Mouse (Mus musculus): ENCODE data around the gene Kiss1r. TPM values are rescaled to one million over a fixed set of nuclear protein-coding genes. Genes with fewer than 3 reads are reported as not detected.
"Not testable (repeated sequence)": the region's sequence is repeated elsewhere in the genome, so short reads cannot be mapped to it uniquely, and the experiment has no call there.

Gene Kiss1r
- polyA plus RNA-seq, 1 experiment from 2014 or later, result 1.0 TPM

DNA sequence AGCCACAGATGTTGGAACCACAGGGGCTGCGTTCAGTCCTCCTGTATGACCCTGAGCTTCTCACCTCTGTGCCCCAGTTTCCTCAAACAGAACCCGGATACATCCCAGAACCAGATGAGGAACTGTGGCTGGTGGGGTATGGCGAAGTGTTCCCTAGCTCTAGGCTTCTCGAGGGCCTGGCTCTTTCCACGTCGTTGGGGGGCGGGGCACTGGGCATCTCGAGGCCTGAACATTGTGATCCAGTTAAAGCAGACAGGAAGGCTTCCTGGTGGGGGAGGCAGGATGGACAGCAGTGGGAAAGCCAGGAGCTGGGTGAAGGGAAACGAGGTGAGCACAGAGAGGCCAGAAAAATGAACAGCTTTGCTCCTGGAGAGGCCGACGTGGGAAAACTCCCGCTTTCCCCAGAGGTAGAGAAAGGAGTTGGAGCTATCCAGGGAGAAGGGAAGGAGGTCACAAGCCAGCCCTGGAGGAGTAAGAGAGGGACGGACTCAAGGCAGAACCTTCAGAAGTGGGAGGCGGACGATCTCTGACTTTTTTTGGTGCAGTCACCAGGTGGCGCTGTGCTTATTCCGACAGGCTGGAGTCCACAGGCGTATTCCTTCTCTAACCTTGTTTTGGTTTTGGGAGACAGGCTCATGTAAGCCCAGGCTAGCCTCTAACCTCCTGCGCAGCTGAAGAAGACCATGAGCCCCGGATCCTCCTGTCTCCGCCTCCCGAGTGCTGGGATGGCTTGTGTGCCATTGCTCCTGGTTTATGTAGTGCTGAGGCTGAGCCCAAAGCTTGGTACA, 33.3 kb upstream of the Kiss1r start:
- H3K27ac ChIP-seq, result no peak overlapping the region
- peaks cover 12% of the 10 kb centered on the region; the same call in 1 of the 2 replicates for H3K27me3 ChIP-seq
- no peak for ATAC-seq (ENCODE audit: insufficient number of reproducible peaks, low FRiP score, low TSS enrichment, low read depth)
- H3K9ac ChIP-seq, result no peak overlapping the region
- H3K4me3 ChIP-seq, result no peak overlapping the region
- no peak overlapping the region for H3K4me2 ChIP-seq
- peaks cover 28% of the 10 kb centered on the region for H3K4me1 ChIP-seq
- no peaks in the 10 kb centered on the region for H3K36me3 ChIP-seq
- no peaks in the 10 kb centered on the region for H3K9me3 ChIP-seq
- WGBS, result 16% methylated on average over 22 of the region's 22 CpGs

DNA sequence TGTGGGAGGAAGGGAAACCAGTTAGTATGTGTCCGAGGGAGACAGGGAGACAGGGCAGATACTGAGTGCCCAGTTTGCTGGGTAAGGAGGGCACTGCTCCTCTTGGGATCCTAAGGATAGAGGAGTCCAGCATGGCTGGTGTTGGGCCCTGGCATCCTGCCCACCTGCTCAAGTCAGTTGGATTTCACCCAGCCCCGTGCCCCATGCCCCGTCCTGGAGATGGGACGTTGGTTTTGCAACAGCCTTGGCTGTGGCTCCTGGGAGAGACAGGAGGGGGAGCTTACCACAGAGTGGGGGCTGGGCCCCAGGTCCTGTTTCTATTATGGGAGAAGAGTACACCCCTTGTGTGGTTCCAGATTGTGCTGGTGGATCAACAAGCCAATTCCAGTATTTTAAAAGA, 32.3 kb upstream of the Kiss1r start:
- ATAC-seq (ENCODE audit: insufficient number of reproducible peaks, low FRiP score, low TSS enrichment, low read depth), result no peak
- H3K9me3 ChIP-seq, result no peaks in the 10 kb centered on the region
- no peaks in the 10 kb centered on the region for H3K36me3 ChIP-seq
- no peak overlapping the region for H3K4me3 ChIP-seq
- no peak overlapping the region for H3K27ac ChIP-seq
- peaks cover 28% of the 10 kb centered on the region for H3K4me1 ChIP-seq
- H3K4me2 ChIP-seq, result no peak overlapping the region
- H3K9ac ChIP-seq, result no peak overlapping the region
- peaks cover 12% of the 10 kb centered on the region; the same call in 1 of the 2 replicates for H3K27me3 ChIP-seq
- 60% methylated on average over 4 of the region's 4 CpGs for WGBS

DNA sequence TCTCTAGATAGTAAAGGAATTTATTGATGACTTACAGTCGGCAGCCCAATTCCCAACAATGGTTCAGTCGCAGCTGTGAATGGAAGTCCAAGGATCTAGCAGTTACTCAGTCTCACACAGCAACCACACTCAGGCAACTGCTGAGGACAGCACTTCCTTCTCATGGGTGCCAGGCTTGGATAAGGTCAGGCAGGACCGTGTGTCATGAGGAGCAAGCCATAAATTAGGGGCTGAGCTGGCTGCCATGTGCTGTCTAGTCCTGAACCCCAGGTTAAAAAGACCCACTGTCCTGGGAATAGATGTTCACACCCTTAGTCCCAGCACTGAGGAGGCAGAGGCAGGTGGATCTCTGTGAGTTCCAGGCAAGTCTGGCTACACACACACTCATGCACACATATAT, 31.8 kb upstream of the Kiss1r start:
- H3K9ac ChIP-seq; ATAC-seq (ENCODE audit: insufficient number of reproducible peaks, low FRiP score, low TSS enrichment, low read depth); H3K9me3 ChIP-seq; H3K4me3 ChIP-seq; H3K36me3 ChIP-seq; H3K4me2 ChIP-seq; H3K27ac ChIP-seq: not testable (repeated sequence)
- 59% methylated on average over 3 of the region's 3 CpGs for WGBS
- peaks cover 12% of the 10 kb centered on the region; the same call in 1 of the 2 replicates for H3K27me3 ChIP-seq
- H3K4me1 ChIP-seq, result peaks cover 28% of the 10 kb centered on the region

DNA sequence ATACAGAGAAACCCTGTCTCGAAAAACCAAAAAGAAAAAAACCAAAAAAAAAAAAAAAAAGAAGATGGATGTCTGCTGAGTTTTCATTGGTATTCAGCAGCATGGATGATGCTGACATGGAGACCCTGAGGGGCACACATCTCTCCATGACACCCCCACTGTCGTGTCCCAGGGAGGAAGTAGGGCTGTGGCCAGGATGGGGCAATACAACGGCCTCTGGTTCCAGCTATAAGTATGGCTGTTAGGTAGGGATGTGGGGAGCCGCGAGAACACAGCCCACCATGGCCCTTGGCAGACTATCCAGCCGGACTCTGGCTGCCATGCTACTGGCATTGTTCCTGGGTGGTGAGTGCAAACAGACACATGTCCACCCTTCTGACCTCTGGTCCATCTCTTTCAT, 30.7 kb upstream of the Kiss1r start, which contains the start of gene Elane:
TSS of gene Elane (plus strand) at position 194 of the 400 bp plus-strand sequence.
- no peaks in the 10 kb centered on the region for H3K36me3 ChIP-seq
- ATAC-seq (ENCODE audit: insufficient number of reproducible peaks, low FRiP score, low TSS enrichment, low read depth), result no peak
- WGBS, result 80% methylated on average over 6 of the region's 6 CpGs
- H3K4me1 ChIP-seq, result peaks cover 28% of the 10 kb centered on the region
- no peak within 1 kb of the TSS for H3K9ac ChIP-seq
- no peaks in the 10 kb centered on the region for H3K9me3 ChIP-seq
- H3K4me3 ChIP-seq, result no peak within 1 kb of the TSS
- peaks cover 11% of the 10 kb centered on the region; the same call in 1 of the 2 replicates for H3K27me3 ChIP-seq
- H3K4me2 ChIP-seq, result no peak within 1 kb of the TSS
- H3K27ac ChIP-seq, result no peak within 1 kb of the TSS

DNA sequence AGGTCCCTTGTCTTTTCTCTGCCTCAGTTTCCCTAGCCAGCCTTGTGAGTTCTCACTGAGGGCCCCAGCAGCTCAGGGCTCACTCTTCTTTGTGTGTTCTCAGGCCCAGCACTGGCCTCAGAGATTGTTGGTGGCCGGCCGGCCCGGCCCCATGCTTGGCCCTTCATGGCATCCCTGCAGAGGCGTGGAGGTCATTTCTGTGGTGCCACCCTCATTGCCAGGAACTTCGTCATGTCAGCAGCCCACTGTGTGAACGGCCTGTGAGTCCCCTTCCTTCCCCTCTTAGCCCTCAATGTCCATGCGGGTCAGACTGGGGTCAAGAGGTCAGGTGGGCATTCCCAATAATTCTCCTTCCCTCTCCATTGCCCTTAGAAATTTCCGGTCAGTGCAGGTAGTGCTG, 30.2 kb upstream of the Kiss1r start:
- 81% methylated on average over 8 of the region's 8 CpGs for WGBS
- ATAC-seq (ENCODE audit: insufficient number of reproducible peaks, low FRiP score, low TSS enrichment, low read depth), result no peak
- Histone ChIP-seq H3K9me3 (no peaks in the 10 kb centered on the region), H3K36me3 (no peaks in the 10 kb centered on the region), H3K4me1 (peaks cover 26% of the 10 kb centered on the region), H3K27ac (no peak overlapping the region), H3K27me3 (peaks cover 6% of the 10 kb centered on the region; the same call in 1 of the 2 replicates), H3K4me2 (no peak overlapping the region), H3K4me3 (no peak overlapping the region), H3K9ac (no peak overlapping the region)

DNA sequence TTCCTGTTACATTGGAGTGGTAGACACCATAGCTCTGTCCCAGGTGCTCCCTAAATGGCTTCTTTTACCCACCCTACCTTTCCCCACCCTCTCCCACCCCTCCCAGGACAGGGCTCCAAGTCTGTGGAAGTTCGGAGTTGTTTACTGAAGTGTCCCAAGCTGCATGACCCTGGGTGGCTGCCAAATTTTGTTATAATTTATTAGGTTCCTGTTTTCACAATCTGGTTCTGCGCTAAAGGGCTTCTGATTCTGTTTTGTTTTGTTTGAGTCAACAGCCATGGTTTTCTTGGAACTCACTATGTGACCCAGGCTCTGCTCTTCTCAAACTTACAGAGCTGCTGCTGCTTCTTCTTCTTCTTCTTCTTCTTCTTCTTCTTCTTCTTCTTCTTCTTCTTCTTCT, 27.4 kb upstream of the Kiss1r start:
- WGBS, result 54% methylated on average over 2 of the region's 2 CpGs

DNA sequence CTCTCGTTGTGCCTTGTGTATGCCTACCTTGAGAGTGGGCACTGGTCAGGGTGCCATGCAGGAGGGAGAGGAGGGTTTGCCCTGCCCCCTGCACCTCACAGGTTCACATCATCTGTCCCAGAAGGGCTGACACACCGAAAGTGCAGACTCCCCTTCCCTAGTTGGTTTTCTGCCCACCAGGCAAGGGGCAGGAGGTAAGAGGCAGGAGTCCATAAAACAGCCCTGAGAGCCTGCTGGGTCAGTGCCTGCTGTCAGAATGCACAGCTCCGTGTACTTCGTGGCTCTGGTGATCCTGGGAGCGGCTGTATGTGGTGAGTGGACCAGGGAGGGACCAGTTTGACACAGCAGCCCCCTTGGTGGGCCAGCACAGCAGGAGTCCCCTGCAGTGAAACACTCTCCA, 26.1 kb upstream of the Kiss1r start, which contains the start of gene Cfd:
TSS of gene Cfd (plus strand) at position 184 of the 400 bp plus-strand sequence.
- peaks cover 12% of the 10 kb centered on the region for H3K36me3 ChIP-seq
- no peak for ATAC-seq (ENCODE audit: insufficient number of reproducible peaks, low FRiP score, low TSS enrichment, low read depth)
- H3K27ac ChIP-seq, result no peak within 1 kb of the TSS
- no peak within 1 kb of the TSS for H3K4me2 ChIP-seq
- H3K9me3 ChIP-seq, result no peaks in the 10 kb centered on the region
- H3K27me3 ChIP-seq, result no peaks in the 10 kb centered on the region
- no peak within 1 kb of the TSS for H3K9ac ChIP-seq
- 37% methylated on average over 5 of the region's 5 CpGs for WGBS
- no peaks in the 10 kb centered on the region for H3K4me1 ChIP-seq
- no peak within 1 kb of the TSS for H3K4me3 ChIP-seq

More for the DNA sequence above, 27.4 kb upstream of the Kiss1r start:
- no peak for ATAC-seq (ENCODE audit: insufficient number of reproducible peaks, low FRiP score, low TSS enrichment, low read depth)
- H3K4me3 ChIP-seq, result no peak overlapping the region
- no peaks in the 10 kb centered on the region for H3K27me3 ChIP-seq
- no peak overlapping the region for H3K9ac ChIP-seq
- H3K4me1 ChIP-seq, result peaks cover 1% of the 10 kb centered on the region; the same call in 1 of the 2 replicates
- peaks cover 3% of the 10 kb centered on the region; the same call in 1 of the 2 replicates for H3K36me3 ChIP-seq
- H3K9me3 ChIP-seq, result no peaks in the 10 kb centered on the region
- H3K27ac ChIP-seq, result no peak overlapping the region
- H3K4me2 ChIP-seq, result no peak overlapping the region

DNA sequence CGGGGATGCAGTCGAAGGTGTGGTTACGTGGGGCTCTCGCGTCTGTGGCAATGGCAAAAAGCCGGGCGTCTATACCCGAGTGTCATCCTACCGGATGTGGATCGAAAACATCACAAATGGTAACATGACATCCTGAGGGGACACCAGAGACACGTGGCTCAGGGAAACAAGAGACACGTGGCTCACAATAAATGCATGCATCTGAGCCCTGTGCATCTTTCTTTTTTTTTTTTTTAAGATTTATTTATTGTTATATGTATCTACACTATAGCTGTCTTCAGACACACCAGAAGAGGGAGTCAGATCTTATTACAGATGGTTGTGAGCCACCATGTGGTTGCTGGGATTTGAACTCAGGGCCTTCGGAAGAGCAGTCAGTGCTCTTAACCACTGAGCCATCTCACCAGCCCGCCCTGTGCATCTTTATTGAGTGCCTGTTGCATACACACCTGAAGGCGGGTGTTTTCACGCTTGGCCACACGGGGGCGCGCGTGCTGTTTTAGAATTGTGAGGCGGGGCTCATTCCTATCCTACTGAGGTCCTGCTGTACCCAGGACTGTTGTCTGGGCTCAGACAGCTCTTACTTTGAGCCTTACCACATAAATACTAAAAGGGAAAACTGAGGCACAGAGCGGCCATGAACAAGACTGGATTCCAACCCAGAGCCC, 24.2 kb upstream of the Kiss1r start:
- not testable (repeated sequence) for H3K4me2 ChIP-seq; H3K27me3 ChIP-seq; ATAC-seq (ENCODE audit: insufficient number of reproducible peaks, low FRiP score, low TSS enrichment, low read depth); H3K9ac ChIP-seq; H3K4me1 ChIP-seq; H3K4me3 ChIP-seq; H3K9me3 ChIP-seq; H3K27ac ChIP-seq
- H3K36me3 ChIP-seq, result peaks cover 31% of the 10 kb centered on the region
- WGBS, result 44% methylated on average over 22 of the region's 22 CpGs

DNA sequence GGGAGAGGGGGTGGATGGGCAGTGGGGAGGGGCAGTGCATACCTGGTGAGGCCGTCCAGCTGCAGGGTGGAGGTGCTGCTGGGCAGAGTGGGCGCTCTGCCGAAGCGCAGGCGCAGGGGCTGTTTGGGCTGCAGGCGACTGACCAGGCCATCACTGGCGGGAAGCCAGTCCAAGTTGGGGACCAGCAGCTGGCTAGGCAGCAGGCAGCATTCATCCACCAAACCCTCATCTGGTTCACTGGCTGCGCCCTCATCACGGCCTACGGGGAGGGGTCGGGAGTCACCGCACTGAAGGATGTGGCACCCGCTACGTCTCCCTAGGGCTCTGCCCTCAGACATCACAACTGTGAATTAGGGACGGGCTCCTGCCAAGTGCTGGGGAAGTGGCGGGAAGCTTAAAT, 20.5 kb upstream of the Kiss1r start:
- Histone ChIP-seq H3K27me3 (no peaks in the 10 kb centered on the region), H3K4me1 (no peaks in the 10 kb centered on the region), H3K27ac (no peak overlapping the region), H3K36me3 (peaks cover 63% of the 10 kb centered on the region), H3K4me3 (no peak overlapping the region), H3K4me2 (no peak overlapping the region), H3K9ac (no peak overlapping the region), H3K9me3 (no peaks in the 10 kb centered on the region)
- no peak for ATAC-seq (ENCODE audit: insufficient number of reproducible peaks, low FRiP score, low TSS enrichment, low read depth)
- 90% methylated on average over 16 of the region's 16 CpGs for whole genome bisulfite sequencing

DNA sequence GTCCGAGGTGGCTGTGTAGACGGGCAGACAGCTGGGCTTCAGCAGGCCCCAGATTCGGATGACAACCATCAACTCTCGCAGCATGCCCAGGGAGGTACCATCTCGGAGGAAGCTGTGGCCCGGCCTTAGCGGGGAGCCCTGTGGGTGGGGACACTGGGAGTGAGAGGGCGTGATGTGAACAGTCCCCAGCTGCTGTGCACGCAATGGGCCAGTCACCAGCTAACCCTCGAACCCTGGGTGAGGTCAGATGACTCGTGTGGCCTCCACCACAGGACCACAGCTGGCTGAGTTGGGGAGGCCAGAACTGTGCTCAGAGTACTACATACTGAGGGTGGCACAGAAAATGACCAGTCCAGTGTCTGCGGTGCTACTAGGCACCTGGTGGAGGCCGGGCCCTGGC, 20.0 kb upstream of the Kiss1r start:
- no peak overlapping the region for H3K9ac ChIP-seq
- H3K4me2 ChIP-seq, result no peak overlapping the region
- no peaks in the 10 kb centered on the region for H3K9me3 ChIP-seq
- no peak for ATAC-seq (ENCODE audit: insufficient number of reproducible peaks, low FRiP score, low TSS enrichment, low read depth)
- peaks cover 68% of the 10 kb centered on the region for H3K36me3 ChIP-seq
- H3K4me1 ChIP-seq, result no peaks in the 10 kb centered on the region
- WGBS, result 85% methylated on average over 13 of the region's 13 CpGs
- no peak overlapping the region for H3K4me3 ChIP-seq
- no peaks in the 10 kb centered on the region for H3K27me3 ChIP-seq
- H3K27ac ChIP-seq, result no peak overlapping the region

DNA sequence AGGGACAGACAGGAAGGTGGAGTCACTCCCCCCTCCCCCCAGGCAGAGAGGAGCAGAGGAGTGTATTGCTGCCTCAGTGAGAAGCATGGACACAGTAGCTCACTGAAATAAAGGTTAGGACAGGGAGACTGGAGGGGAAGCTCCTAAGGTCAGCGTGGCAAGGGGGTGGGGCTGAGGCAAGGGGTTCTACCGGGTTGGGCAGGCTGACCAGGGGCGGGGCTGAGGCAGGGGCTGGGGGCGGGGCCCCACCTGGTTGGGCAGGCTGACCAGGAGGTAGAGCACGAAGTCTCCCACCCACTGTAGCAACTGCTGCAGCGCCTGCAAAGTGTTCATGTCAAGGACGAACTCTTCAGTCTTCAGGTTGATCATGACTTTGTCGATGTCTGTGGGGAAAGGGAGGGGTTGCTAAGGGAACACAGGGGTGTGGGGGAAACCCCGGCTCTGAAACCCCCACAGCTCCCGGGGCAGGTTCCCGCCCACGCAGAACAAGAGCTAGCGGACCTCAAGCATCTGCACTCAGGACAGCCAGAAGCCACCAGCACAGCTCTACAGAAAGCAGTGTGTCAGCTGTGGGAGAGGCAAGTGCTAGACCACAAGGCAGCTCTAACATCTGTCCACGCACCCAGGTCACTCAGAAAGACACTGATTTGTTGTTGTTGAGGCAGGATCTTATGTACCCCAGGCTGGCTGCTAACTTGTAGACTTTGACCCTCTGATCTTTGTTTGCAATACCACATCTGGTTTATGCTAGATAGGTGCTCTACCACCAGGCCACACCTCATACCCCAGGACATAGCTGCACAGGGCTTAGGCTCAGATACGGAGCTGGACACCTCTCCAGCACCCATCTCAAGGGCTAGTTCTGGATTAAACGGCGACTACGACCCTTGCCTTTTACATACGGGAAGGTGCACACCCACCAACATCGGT, 19.2 kb upstream of the Kiss1r start:
- Histone ChIP-seq H3K9ac (no peak overlapping the region), H3K9me3 (no peaks in the 10 kb centered on the region), H3K36me3 (peaks cover 74% of the 10 kb centered on the region), H3K27me3 (no peaks in the 10 kb centered on the region), H3K27ac (no peak overlapping the region), H3K4me1 (no peaks in the 10 kb centered on the region), H3K4me2 (no peak overlapping the region), H3K4me3 (no peak overlapping the region)
- 50% methylated on average over 20 of the region's 20 CpGs for WGBS
- no peak for ATAC-seq (ENCODE audit: insufficient number of reproducible peaks, low FRiP score, low TSS enrichment, low read depth)

All from limb, embryonic 15.5 days (tissue).